10 mouse cellular contexts compared by ENCODE assay signal in the genomic region with DNA sequence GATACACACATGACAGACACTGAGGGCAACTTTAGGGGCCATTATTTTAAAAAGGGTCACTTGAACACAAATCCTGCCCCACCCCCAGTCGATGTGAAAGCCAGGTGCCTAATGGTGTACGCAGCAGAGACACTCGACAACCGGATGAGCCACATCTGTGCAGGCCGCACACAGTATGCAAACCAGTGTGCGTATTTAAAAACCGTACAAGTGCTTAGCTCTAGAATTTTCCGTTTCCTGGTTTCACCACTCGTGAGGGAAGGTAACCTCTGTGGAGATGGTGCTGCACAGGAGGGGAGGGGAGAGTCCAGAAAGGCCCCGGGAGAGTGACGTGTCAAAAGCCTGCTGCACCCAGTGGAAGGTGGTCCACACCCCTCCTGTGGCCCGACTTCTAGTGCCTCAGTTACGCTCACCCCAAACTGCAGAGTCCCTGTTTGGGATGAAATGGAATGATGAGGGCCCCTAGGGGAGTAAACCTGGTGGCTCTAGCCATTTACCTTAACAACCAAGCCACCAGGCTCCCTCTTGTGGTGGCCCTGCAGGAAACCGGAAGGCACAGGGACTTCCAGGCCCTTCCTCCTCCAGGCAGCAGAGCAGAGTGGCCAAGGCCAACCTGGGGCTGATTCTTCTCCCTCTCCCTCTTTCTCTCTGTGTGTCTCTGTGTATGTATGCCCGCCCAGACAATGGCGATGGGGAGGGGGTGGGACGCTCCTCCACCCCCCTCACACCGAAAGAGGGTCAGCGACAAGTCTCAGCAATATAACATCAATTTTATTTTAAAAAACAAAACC. TPM values are rescaled to one million over a fixed set of nuclear protein-coding genes. Genes with fewer than 3 reads are reported as not detected.
DNase-seq lines count a peak whose midpoint lies in the region; ATAC-seq and TF ChIP-seq lines count a peak whose summit lies in the region.
"Had no signal": no experiment of that assay in that cellular context is flagged by ENCODE, and none has a peak within 500 bp of the region (broad histone marks: within the 10 kb centered on the region; RNA-seq: fewer than 3 reads in every experiment).

No protein-coding gene starts in this region.

- no peaks in the 10 kb centered on the region for H3K36me3 ChIP-seq in heart, adult 2 months (ENCODE audit: control insufficient read depth, insufficient read depth, low read length)
- peaks cover 45% of the 10 kb centered on the region for H3K36me3 ChIP-seq in neural tube, embryonic 15.5 days
- H3K36me3 ChIP-seq in intestine, embryonic 16.5 days (ENCODE audit: control insufficient read depth, insufficient read depth, low read length), result peaks cover 31% of the 10 kb centered on the region

- intact Hi-C loops in heart, adult 2 months (cut with DNase I), result loop anchor here (2.0 kb wide), 1 partner anchor 16 kb away; no protein-coding TSS in a partner anchor
- intact Hi-C loops in heart, postnatal 25 days (cut with DNase I), result no loop called here

- peak overlapping the region; percentile 93; the same call in 1 of the 2 replicates for H3K27ac ChIP-seq in heart, adult 2 months
- H3K27ac ChIP-seq in neural tube, embryonic 15.5 days (replicated peaks), result no peak overlapping the region
- no peak overlapping the region for H3K27ac ChIP-seq in intestine, embryonic 16.5 days (ENCODE audit: low read length)
- H3K27ac ChIP-seq: hindbrain, embryonic 15.5 days had no signal

- H3K4me2 ChIP-seq in neural tube, embryonic 15.5 days, result no peak overlapping the region
- H3K4me2 ChIP-seq in intestine, embryonic 16.5 days (ENCODE audit: low read depth, low read length), result no peak overlapping the region
- H3K4me2 ChIP-seq: hindbrain, embryonic 15.5 days had no signal

- no peaks in the 10 kb centered on the region for H3K27me3 ChIP-seq in heart, adult 2 months (ENCODE audit: control insufficient read depth, insufficient read depth, low read length)
- no peaks in the 10 kb centered on the region for H3K27me3 ChIP-seq in neural tube, embryonic 15.5 days (replicated peaks)
- H3K27me3 ChIP-seq in intestine, embryonic 16.5 days (replicated peaks; ENCODE audit: control insufficient read depth, insufficient read depth, low read length), result no peaks in the 10 kb centered on the region
- H3K27me3 ChIP-seq: hindbrain, embryonic 15.5 days had no signal

- DNase-seq in heart, adult 2 months, result peak; percentile 48 to 58
- no peak for DNase-seq in heart, postnatal 25 days (ENCODE audit: low spot score)
- DNase-seq in CD4-positive, CD25-positive, alpha-beta regulatory T cell, adult 2 months (ENCODE audit: low read depth, low spot score), result peak; percentile 72
- DNase-seq in brain, adult 2 months (ENCODE audit: low read depth, low spot score), result peak; percentile 56
- peak; percentile 40 to 63 for DNase-seq in lung, adult 18-20 months
- DNase-seq in urinary bladder, adult 2 months (ENCODE audit: low spot score), result no peak

- 73% methylated on average over 19 of the region's 19 CpGs for WGBS in heart, adult 2 months
- 75% methylated on average over 19 of the region's 19 CpGs for WGBS in neural tube, embryonic 15.5 days
- 73% methylated on average over 19 of the region's 19 CpGs for WGBS in intestine, embryonic 16.5 days

- H3K4me3 ChIP-seq in heart, adult 2 months, result no peak overlapping the region
- H3K4me3 ChIP-seq in neural tube, embryonic 15.5 days (replicated peaks), result no peak overlapping the region
- no peak overlapping the region for H3K4me3 ChIP-seq in intestine, embryonic 16.5 days (ENCODE audit: low read length)
- H3K4me3 ChIP-seq: hindbrain, embryonic 15.5 days; myocyte had no signal

- H3K4me1 ChIP-seq in heart, adult 2 months (ENCODE audit: control insufficient read depth, insufficient read depth, low read length), result 0 out of 2 replicates have a peak, but pooled peaks cover 2% of the 10 kb centered on the region
- H3K4me1 ChIP-seq in neural tube, embryonic 15.5 days, result 0 out of 2 replicates have a peak, but pooled peaks cover 3% of the 10 kb centered on the region
- peaks cover 10% of the 10 kb centered on the region; the same call in 1 of the 2 replicates for H3K4me1 ChIP-seq in intestine, embryonic 16.5 days (ENCODE audit: control insufficient read depth, insufficient read depth, low read length)
- H3K4me1 ChIP-seq: hindbrain, embryonic 15.5 days had no signal

- no peak for ATAC-seq in neural tube, embryonic 15.5 days (ENCODE audit: low FRiP score)
- no peak for ATAC-seq in intestine, embryonic 16.5 days

- no peaks in the 10 kb centered on the region for H3K9me3 ChIP-seq in neural tube, embryonic 15.5 days (replicated peaks)
- no peaks in the 10 kb centered on the region for H3K9me3 ChIP-seq in intestine, embryonic 16.5 days (ENCODE audit: control insufficient read depth, low read length)
- H3K9me3 ChIP-seq: hindbrain, embryonic 15.5 days had no signal

- TF ChIP-seq CTCF in heart, adult 2 months (IDR thresholded peaks at IDR 0.05), result peak; percentile 73

- 0 out of 2 replicates have a peak, but pooled peaks have one; percentile 59 for TF ChIP-seq EP300 in heart, adult 2 months (IDR thresholded peaks at IDR 0.05; ENCODE audit: insufficient read depth, low read depth, low read length)

- 0 out of 2 replicates have a peak, but pooled peaks have one; percentile 8 for TF ChIP-seq POLR2A in heart, adult 2 months (IDR thresholded peaks at IDR 0.05; ENCODE audit: insufficient read depth, low read depth, low read length)

- no peaks in the 10 kb centered on the region for H3K79me2 ChIP-seq in heart, adult 2 months (replicated peaks; ENCODE audit: control insufficient read depth, insufficient read depth, low read length)

- no peak overlapping the region for H3K9ac ChIP-seq in heart, adult 2 months (ENCODE audit: low read depth, low read length)
- no peak overlapping the region for H3K9ac ChIP-seq in neural tube, embryonic 15.5 days (replicated peaks)
- H3K9ac ChIP-seq in intestine, embryonic 16.5 days (ENCODE audit: low read depth, low read length), result no peak overlapping the region
- H3K9ac ChIP-seq: hindbrain, embryonic 15.5 days had no signal

RNA-seq across cellular contexts. Expression of a gene that starts 1.6 kb away (rescaled TPM):
- 100 to 1,000 TPM; 118 to 132 TPM for total RNA-seq in heart, adult 2 months (2021)
- 183 and 258 TPM in 2 replicates for polyA plus RNA-seq in heart, adult 2 months (2012; rRNA removed)
- 100 to 1,000 TPM; 105 to 117 TPM for total RNA-seq in heart, postnatal 25 days (2021)
- 0.10 and 0.14 TPM in 2 replicates for polyA plus RNA-seq in urinary bladder, adult 2 months (2012; rRNA removed)
- 0.10 and 0.28 TPM in 2 replicates for polyA plus RNA-seq in neural tube, embryonic 15.5 days (2015; fragmentation: Nextera tagmentation; extraction: Ambion mirVana)
- 7.4 and 10.5 TPM in 2 replicates for polyA plus RNA-seq in intestine, embryonic 16.5 days (2015; fragmentation: Nextera tagmentation; extraction: Ambion mirVana)

RNA-seq across cellular contexts. Expression of a gene that starts 6.7 kb away (rescaled TPM):
- 10 to 100 TPM; 16.5 to 20.2 TPM for total RNA-seq in heart, adult 2 months (2021)
- 35.5 and 36.6 TPM in 2 replicates for polyA plus RNA-seq in heart, adult 2 months (2012; rRNA removed)
- total RNA-seq in heart, postnatal 25 days (2021), result 10 to 100 TPM; 21.2 to 28.9 TPM
- polyA plus RNA-seq in urinary bladder, adult 2 months (2012; rRNA removed), result 0.87 and 0.94 TPM in 2 replicates
- polyA plus RNA-seq in neural tube, embryonic 15.5 days (2015; fragmentation: Nextera tagmentation; extraction: Ambion mirVana), result 0.18 and 0.88 TPM in 2 replicates
- polyA plus RNA-seq in intestine, embryonic 16.5 days (2015; fragmentation: Nextera tagmentation; extraction: Ambion mirVana), result 31.7 and 36.4 TPM in 2 replicates

RNA-seq across cellular contexts. Expression of a gene that starts 19.3 kb away (rescaled TPM):
- total RNA-seq in heart, adult 2 months (2021), result 100 to 1,000 TPM; 236 to 263 TPM
- 297 and 303 TPM in 2 replicates for polyA plus RNA-seq in heart, adult 2 months (2012; rRNA removed)
- total RNA-seq in heart, postnatal 25 days (2021), result 100 to 1,000 TPM; 298 to 316 TPM
- polyA plus RNA-seq in urinary bladder, adult 2 months (2012; rRNA removed), result 95.1 and 129 TPM in 2 replicates
- 31.0 and 32.2 TPM in 2 replicates for polyA plus RNA-seq in neural tube, embryonic 15.5 days (2015; fragmentation: Nextera tagmentation; extraction: Ambion mirVana)
- 63.8 and 66.2 TPM in 2 replicates for polyA plus RNA-seq in intestine, embryonic 16.5 days (2015; fragmentation: Nextera tagmentation; extraction: Ambion mirVana)

RNA-seq across cellular contexts. Expression of a gene that starts 39.5 kb away (rescaled TPM):
- total RNA-seq in heart, adult 2 months (2021), result 100 to 1,000 TPM in 1 of 2 experiments, 10 to 100 TPM in 1; 95.2 to 126 TPM
- 111 and 144 TPM in 2 replicates for polyA plus RNA-seq in heart, adult 2 months (2012; rRNA removed)
- 100 to 1,000 TPM in 1 of 2 experiments, 10 to 100 TPM in 1; 94.1 to 109 TPM for total RNA-seq in heart, postnatal 25 days (2021)
- polyA plus RNA-seq in urinary bladder, adult 2 months (2012; rRNA removed), result 31.5 and 32.0 TPM in 2 replicates
- polyA plus RNA-seq in neural tube, embryonic 15.5 days (2015; fragmentation: Nextera tagmentation; extraction: Ambion mirVana), result 6.8 and 8.1 TPM in 2 replicates
- polyA plus RNA-seq in intestine, embryonic 16.5 days (2015; fragmentation: Nextera tagmentation; extraction: Ambion mirVana), result 5.5 and 5.9 TPM in 2 replicates

Comparison
In these comparisons a context has a peak if more than half of its experiments do, and no peak if none do; other contexts are left out.
1. DNase-seq: peak in heart, adult 2 months (2 of 2), CD4-positive, CD25-positive, alpha-beta regulatory T cell, adult 2 months (single experiment), brain, adult 2 months (single experiment) and lung, adult 18-20 months (2 of 2); none in heart, postnatal 25 days (single experiment) and urinary bladder, adult 2 months (single experiment).
2. RNA of a gene that starts 1.6 kb away (polyA plus RNA-seq): 183 to 258 TPM in heart, adult 2 months; 7.4 to 10.5 TPM in intestine, embryonic 16.5 days, 0.10 to 0.14 TPM in urinary bladder, adult 2 months and 0.10 to 0.28 TPM in neural tube, embryonic 15.5 days; every median in the first group is over 10 times any median in the second.
3. RNA of a gene that starts 6.7 kb away (polyA plus RNA-seq): 35.5 to 36.6 TPM in heart, adult 2 months and 31.7 to 36.4 TPM in intestine, embryonic 16.5 days; 0.87 to 0.94 TPM in urinary bladder, adult 2 months and 0.18 to 0.88 TPM in neural tube, embryonic 15.5 days; every median in the first group is over 10 times any median in the second.